Mouse (Mus musculus) ES-E14 (cell line): ENCODE measurements around the gene Olfr1428.

Source experiments
- CHD2 ChIP-seq: IDR thresholded peaks from 2 replicates; pipeline ENCODE4 v1.6.1; 2014; ENCODE audit warnings: mild to moderate bottlenecking, low read depth, low read length, inconsistent platforms
- HCFC1 ChIP-seq: IDR thresholded peaks from 2 replicates; pipeline ENCODE4 v1.6.1; 2012; ENCODE audit warnings: low read length, inconsistent platforms, borderline replicate concordance; ENCODE audit not compliant: insufficient read depth

- TF ChIP-seq CHD2 (no peak), HCFC1 (no peak)
Observed at GRCm38 (mm10) chr19:12116464-12116863, 767 bp upstream of the Olfr1428 start.
